Mouse (Mus musculus) lung, adult 2 months (tissue): Measurements from ENCODE around the gene Arhgap15.

Experiments used
- CTCF ChIP-seq: fragments of 200-500 bp; IDR thresholded peaks from 2 replicates; pipeline ENCODE4 v1.5.1; 2011; ENCODE audit warnings: mild to moderate bottlenecking, low read length, control low read depth; ENCODE audit not compliant: insufficient read depth
- POLR2A ChIP-seq: fragments of 200-500 bp; IDR thresholded peaks from 2 replicates; pipeline ENCODE4 v1.6.1; 2011; ENCODE audit warnings: low read depth, mild to moderate bottlenecking, control low read depth, low read length, borderline replicate concordance; ENCODE audit errors: extremely low read depth

DNA sequence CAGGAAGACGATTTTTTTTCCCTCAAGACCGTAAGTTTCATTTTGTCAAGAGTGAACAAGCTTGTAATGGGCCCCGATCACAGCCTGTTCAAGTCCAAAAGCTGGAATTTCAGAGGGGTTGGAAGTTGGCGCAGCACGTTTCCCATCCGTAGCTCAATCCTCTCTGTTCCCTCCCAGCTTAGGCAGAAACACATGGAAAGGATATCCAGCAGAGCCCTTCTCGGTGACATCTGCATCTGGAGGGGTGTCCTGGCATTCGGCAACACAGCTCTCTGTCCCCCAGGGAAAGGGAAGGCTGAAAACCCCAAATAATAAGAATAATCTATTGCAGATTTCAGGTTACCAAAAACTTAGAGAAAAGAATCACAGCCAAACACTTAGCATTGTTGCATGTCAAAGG, 354.7 kb downstream of the Arhgap15 start:
- TF ChIP-seq POLR2A (no peak), CTCF (no peak)
